Mouse (Mus musculus) spleen, adult 2 months (tissue): ENCODE results near the gene Nqo2.
"Not testable (repeated sequence)": the region's sequence is repeated elsewhere in the genome, so short reads cannot be mapped to it uniquely, and the experiment has no call there.

Source experiments
- CTCF ChIP-seq: fragments of 200-500 bp; IDR thresholded peaks from 2 replicates; pipeline ENCODE4 v1.5.1; 2011; ENCODE audit warnings: mild to moderate bottlenecking, inconsistent platforms; ENCODE audit not compliant: insufficient read depth, insufficient read length, insufficient replicate concordance; ENCODE audit errors: extremely low read depth
- POLR2A ChIP-seq: fragments of 200-500 bp; IDR thresholded peaks from 2 replicates; pipeline ENCODE4 v1.6.1; 2011; ENCODE audit warnings: low read depth, low read length, inconsistent platforms

- not testable (repeated sequence) for TF ChIP-seq CTCF, POLR2A
Observed at GRCm38 (mm10) chr13:33937587-33937986, 26.9 kb upstream of the Nqo2 start.
